Mouse (Mus musculus) MEL (cell line): ENCODE measurements around the gene Rftn2. TPM values are rescaled to one million over a fixed set of nuclear protein-coding genes. Genes with fewer than 3 reads are reported as not detected.

ENCODE experiments used
- DNase-seq: peaks from one replicate; pipeline ENCODE4 v3.0.0; 2011; ENCODE audit warnings: low read depth, low spot score
- H3K27ac ChIP-seq: 2 replicates; pipeline ENCODE4 v1.5.1; 2012; ENCODE audit warnings: low read depth, mild to moderate bottlenecking, control low read depth, low read length, moderate library complexity; ENCODE audit not compliant: control insufficient read depth
- H3K27me3 ChIP-seq, 2 experiments: fragments of 150-350 bp in 1 of 2; sonication (generic) in 1 of 2; 2 replicates each; pipeline ENCODE4 v1.6.1; 2012; ENCODE audit warnings: low read length in 2 of 2, mild to moderate bottlenecking in 2 of 2, improper control_type of control experiment in 1 of 2, moderate library complexity in 1 of 2; ENCODE audit not compliant: insufficient read depth in 2 of 2, control insufficient read depth in 1 of 2
- H3K36me3 ChIP-seq, 2 experiments: 2 replicates each; pipeline ENCODE4 v1.6.1; 2012 to 2014; ENCODE audit warnings: low read length in 2 of 2, improper control_type of control experiment in 1 of 2, inconsistent platforms in 1 of 2, mild to moderate bottlenecking in 1 of 2; ENCODE audit not compliant: insufficient read depth in 2 of 2, control insufficient read depth in 1 of 2
- H3K4me1 ChIP-seq, 2 experiments: fragments of 150-350 bp in 1 of 2; sonication (generic) in 1 of 2; 2 replicates each; pipeline ENCODE4 v1.6.1; 2012; ENCODE audit warnings: low read length in 2 of 2, improper control_type of control experiment in 1 of 2, mild to moderate bottlenecking in 1 of 2; ENCODE audit not compliant: insufficient read depth in 2 of 2, control insufficient read depth in 1 of 2
- H3K4me3 ChIP-seq, 2 experiments: fragments of 150-350 bp in 1 of 2; sonication (generic) in 1 of 2; 2 replicates each; pipeline ENCODE4 v1.5.1; 2012; ENCODE audit warnings: low read depth in 2 of 2, low read length in 2 of 2, mild to moderate bottlenecking in 2 of 2, moderate library complexity in 2 of 2, control low read depth in 1 of 2, improper control_type of control experiment in 1 of 2; ENCODE audit not compliant: control insufficient read depth in 1 of 2, insufficient read depth in 1 of 2
- H3K79me2 ChIP-seq: 2 replicates; pipeline ENCODE4 v1.6.1; 2012; ENCODE audit warnings: mild to moderate bottlenecking, low read length, moderate library complexity; ENCODE audit not compliant: control insufficient read depth, poor library complexity, insufficient read depth
- H3K9ac ChIP-seq: 2 replicates; pipeline ENCODE4 v1.6.1; 2012; ENCODE audit warnings: low read depth, mild to moderate bottlenecking, control low read depth, low read length, moderate library complexity; ENCODE audit not compliant: control insufficient read depth, poor library complexity, severe bottlenecking
- H3K9me3 ChIP-seq: fragments of 150-350 bp; sonication (generic); replicated peaks from 2 replicates; pipeline ENCODE4 v1.6.1; 2012; ENCODE audit warnings: mild to moderate bottlenecking, low read length, improper control_type of control experiment, moderate library complexity; ENCODE audit not compliant: insufficient read depth
- CHD2 ChIP-seq: IDR thresholded peaks from 2 replicates; pipeline ENCODE4 v1.6.1; 2011; ENCODE audit warnings: low read length, improper control_type of control experiment
- CTCF ChIP-seq, 3 experiments: IDR thresholded peaks in 2 of 3; conservative IDR thresholded peaks in 1 of 3; 2 replicates each; pipeline ENCODE4 v1.5.1; 2011 to 2012; ENCODE audit warnings: low read length in 3 of 3, low read depth in 2 of 3, mild to moderate bottlenecking in 2 of 3, improper control_type of control experiment in 1 of 3, inconsistent platforms in 1 of 3, mixed read lengths in 1 of 3, moderate library complexity in 1 of 3; ENCODE audit not compliant: control insufficient read depth in 1 of 3, insufficient read depth in 1 of 3, poor library complexity in 1 of 3, severe bottlenecking in 1 of 3
- ELF1 ChIP-seq: IDR thresholded peaks from 2 replicates; pipeline ENCODE4 v1.6.1; 2014; ENCODE audit warnings: low read depth, mild to moderate bottlenecking, inconsistent platforms, low read length, improper control_type of control experiment, moderate library complexity
- EP300 ChIP-seq, 2 experiments: IDR thresholded peaks; 2 replicates each; pipeline ENCODE4 v1.6.1; 2011; ENCODE audit warnings: improper control_type of control experiment in 2 of 2, low read length in 2 of 2, low read depth in 1 of 2, mild to moderate bottlenecking in 1 of 2
- GABPA ChIP-seq: IDR thresholded peaks from 2 replicates; pipeline ENCODE4 v1.6.1; 2012; ENCODE audit warnings: low read depth, mild to moderate bottlenecking, inconsistent platforms, low read length, improper control_type of control experiment, moderate library complexity
- GATA1 ChIP-seq: IDR thresholded peaks from 2 replicates; pipeline ENCODE4 v1.6.1; 2011; ENCODE audit warnings: low read depth, low read length, improper control_type of control experiment
- HCFC1 ChIP-seq: IDR thresholded peaks from 2 replicates; pipeline ENCODE4 v1.6.1; 2012; ENCODE audit warnings: low read depth, mild to moderate bottlenecking, inconsistent platforms, low read length, improper control_type of control experiment, moderate library complexity
- MAFK ChIP-seq: IDR thresholded peaks from 2 replicates; pipeline ENCODE4 v1.6.1; 2011; ENCODE audit warnings: low read depth, mild to moderate bottlenecking, low read length, improper control_type of control experiment, borderline replicate concordance
- MAZ ChIP-seq: IDR thresholded peaks from 2 replicates; pipeline ENCODE4 v1.6.1; 2012; ENCODE audit warnings: low read depth, mild to moderate bottlenecking, inconsistent platforms, low read length, improper control_type of control experiment
- MEF2A ChIP-seq: IDR thresholded peaks from 2 replicates; pipeline ENCODE4 v1.6.1; 2014; ENCODE audit warnings: low read depth, mild to moderate bottlenecking, inconsistent platforms, low read length, improper control_type of control experiment; ENCODE audit not compliant: poor library complexity, insufficient replicate concordance, severe bottlenecking; ENCODE audit errors: extremely low read depth
- MYB ChIP-seq: IDR thresholded peaks from 2 replicates; pipeline ENCODE4 v1.6.1; 2011; ENCODE audit warnings: mild to moderate bottlenecking, low read depth, low read length, improper control_type of control experiment
- MYC ChIP-seq: IDR thresholded peaks from 2 replicates; pipeline ENCODE4 v1.6.1; 2011; ENCODE audit warnings: low read depth, mild to moderate bottlenecking, low read length, improper control_type of control experiment, moderate library complexity
- NRF1 ChIP-seq: IDR thresholded peaks from 2 replicates; pipeline ENCODE4 v1.6.1; 2014; ENCODE audit warnings: low read depth, mild to moderate bottlenecking, inconsistent platforms, low read length, improper control_type of control experiment, moderate library complexity; ENCODE audit not compliant: poor library complexity, insufficient read depth, severe bottlenecking
- POLR2A ChIP-seq, 2 experiments: IDR thresholded peaks; 2 replicates each; pipeline ENCODE4 v1.6.1; 2011 to 2012; ENCODE audit warnings: low read length in 2 of 2, mild to moderate bottlenecking in 2 of 2, control low read depth in 1 of 2, improper control_type of control experiment in 1 of 2, low read depth in 1 of 2, moderate library complexity in 1 of 2; ENCODE audit not compliant: control insufficient read depth in 1 of 2, insufficient read depth in 1 of 2, poor library complexity in 1 of 2
- POLR2AphosphoS2 ChIP-seq: IDR thresholded peaks from 2 replicates; pipeline ENCODE4 v1.6.1; 2011; ENCODE audit warnings: low read length, improper control_type of control experiment
- RAD21 ChIP-seq: IDR thresholded peaks from 2 replicates; pipeline ENCODE4 v1.6.1; 2011; ENCODE audit warnings: mild to moderate bottlenecking, low read depth, low read length, improper control_type of control experiment
- RCOR1 ChIP-seq: IDR thresholded peaks from 2 replicates; pipeline ENCODE4 v1.6.1; 2012; ENCODE audit warnings: low read depth, mild to moderate bottlenecking, inconsistent platforms, low read length, improper control_type of control experiment
- SIN3A ChIP-seq: IDR thresholded peaks from 2 replicates; pipeline ENCODE4 v1.6.1; 2012; ENCODE audit warnings: low read length, improper control_type of control experiment, inconsistent platforms
- TAL1 ChIP-seq: IDR thresholded peaks from 2 replicates; pipeline ENCODE4 v1.6.1; 2012; ENCODE audit warnings: mild to moderate bottlenecking, inconsistent platforms, low read length, moderate library complexity, mixed read lengths
- TBP ChIP-seq: IDR thresholded peaks from 2 replicates; pipeline ENCODE4 v1.8.0; 2011; ENCODE audit warnings: low read depth, low read length, improper control_type of control experiment
- TCF12 ChIP-seq: IDR thresholded peaks from 2 replicates; pipeline ENCODE4 v1.6.1; 2014; ENCODE audit warnings: low read depth, mild to moderate bottlenecking, inconsistent platforms, low read length, improper control_type of control experiment, moderate library complexity
- USF2 ChIP-seq, 2 experiments: IDR thresholded peaks; 2 replicates each; pipeline ENCODE4 v1.6.1; 2011 to 2012; ENCODE audit warnings: improper control_type of control experiment in 2 of 2, low read length in 2 of 2, borderline replicate concordance in 1 of 2, inconsistent platforms in 1 of 2, low read depth in 1 of 2, mild to moderate bottlenecking in 1 of 2; ENCODE audit not compliant: insufficient read depth in 1 of 2
- ZC3H11A ChIP-seq: IDR thresholded peaks from 2 replicates; pipeline ENCODE4 v1.6.1; 2012; ENCODE audit warnings: low read depth, mild to moderate bottlenecking, inconsistent platforms, low read length, improper control_type of control experiment
- ZKSCAN1 ChIP-seq: IDR thresholded peaks from 2 replicates; pipeline ENCODE4 v1.6.1; 2012; ENCODE audit warnings: low read depth, mild to moderate bottlenecking, inconsistent platforms, low read length, improper control_type of control experiment, moderate library complexity
- ZNF384 ChIP-seq: IDR thresholded peaks from 2 replicates; pipeline ENCODE4 v1.6.1; 2012; ENCODE audit warnings: low read depth, mild to moderate bottlenecking, inconsistent platforms, low read length, improper control_type of control experiment
- polyA plus RNA-seq, 2 experiments: library from polyadenylated mRNA; stranded (reverse) in 1 of 2; unstranded in 1 of 2; fragments of >175 nt in 1 of 2; fragments of >200 nt in 1 of 2; gene quantifications; 2 replicates each; pipeline versions ENCODE4 v1.2.1 to v1.2.4; 2012; ENCODE audit warnings: low replicate concordance in 2 of 2, low read depth in 1 of 2; ENCODE audit not compliant: insufficient read length in 2 of 2, insufficient read depth in 1 of 2, missing spikeins in 1 of 2
- total RNA-seq: library from RNA; depleted of rRNA; stranded (reverse); fragments of 300-350 nt; gene quantifications from 2 replicates; pipeline ENCODE4 v1.2.3, GENCODE M21; 2012

Rftn2 gene
- total and polyA plus RNA-seq, 3 experiments: 0.01 TPM; not detected in 2

DNA sequence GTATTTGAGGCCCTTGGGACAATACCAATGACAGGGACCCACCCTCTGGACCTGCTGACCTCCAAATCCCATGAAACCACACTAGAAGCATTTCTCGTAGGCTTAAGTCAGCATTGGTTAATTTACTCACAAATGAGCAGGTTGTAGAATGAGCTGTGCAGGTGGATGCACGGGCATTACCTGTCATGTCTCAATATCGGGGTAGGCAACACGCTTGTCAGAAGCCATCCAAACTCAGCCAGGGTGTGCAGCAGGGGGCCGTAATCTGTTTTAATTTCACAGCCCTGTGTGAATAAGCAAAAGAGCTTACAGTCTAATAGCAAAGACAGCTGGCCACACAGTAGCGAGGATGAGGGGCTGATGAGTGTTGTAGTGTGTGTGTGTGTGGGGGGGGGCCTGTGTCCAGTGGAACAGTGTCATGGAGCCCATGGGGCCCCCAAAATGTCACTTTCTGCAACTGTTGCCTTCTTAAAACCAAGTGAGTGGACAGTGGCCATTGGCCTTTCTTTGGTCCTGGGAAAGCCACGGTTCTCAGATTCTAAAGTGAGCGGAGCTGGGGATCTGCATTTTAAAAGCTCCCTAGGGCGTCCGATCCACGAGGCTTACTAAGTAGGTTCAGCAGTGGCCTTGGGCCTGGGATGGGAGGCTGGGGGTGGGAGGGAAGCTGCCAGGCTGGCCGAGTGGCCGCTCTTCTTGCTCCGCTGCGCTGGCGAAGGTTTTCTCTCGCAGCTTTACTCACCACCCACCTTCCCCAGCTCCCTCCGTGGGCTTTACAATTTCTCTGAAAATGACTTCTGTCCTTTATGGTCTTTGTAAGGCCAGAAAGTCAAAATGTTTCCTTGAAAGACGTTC is 32.3 kb downstream of the Rftn2 start:
- no peak overlapping the region for H3K4me3 ChIP-seq
- no peak for TF ChIP-seq CHD2
- no peak for TF ChIP-seq ZKSCAN1
- TF ChIP-seq MYB: no peak
- no peak for TF ChIP-seq TBP
- no peak for TF ChIP-seq TAL1
- TF ChIP-seq ZC3H11A: no peak
- TF ChIP-seq POLR2A (IDR thresholded peaks at IDR 0.05; ENCODE audit: control insufficient read depth in 1 of 2, insufficient read depth in 1 of 2, low read depth in 1 of 2, low read length in 2 of 2, poor library complexity in 1 of 2): no peak
- no peak for TF ChIP-seq GABPA
- no peak for DNase-seq
- H3K36me3 ChIP-seq: peaks cover 0 to 3% of the 10 kb centered on the region in 2 experiments; a peak in 2 of 4 replicates
- H3K79me2 ChIP-seq: no peaks in the 10 kb centered on the region
- no peaks in the 10 kb centered on the region for H3K4me1 ChIP-seq
- H3K9me3 ChIP-seq: no peaks in the 10 kb centered on the region
- no peak overlapping the region for H3K27ac ChIP-seq
- H3K27me3 ChIP-seq: no peaks in the 10 kb centered on the region
- no peak overlapping the region for H3K9ac ChIP-seq

- H3K9ac ChIP-seq: no peak overlapping the region
- TF ChIP-seq GATA1: no peak
- TF ChIP-seq MYC: no peak
- no peak for TF ChIP-seq ELF1
- TF ChIP-seq CTCF (IDR thresholded peaks at IDR 0.05 in 2 of 3, conservative IDR thresholded peaks at IDR 0.05 in 1 of 3; ENCODE audit: control insufficient read depth in 1 of 3, insufficient read depth in 1 of 3, low read depth in 2 of 3, low read length in 3 of 3, poor library complexity in 1 of 3, severe bottlenecking in 1 of 3): no peak
- TF ChIP-seq ZNF384: no peak
- TF ChIP-seq HCFC1: no peak
- TF ChIP-seq MEF2A: no peak
- TF ChIP-seq POLR2AphosphoS2: no peak
- TF ChIP-seq MAFK: no peak
- TF ChIP-seq USF2 (IDR thresholded peaks at IDR 0.05; ENCODE audit: borderline replicate concordance in 1 of 2, insufficient read depth in 1 of 2, low read depth in 1 of 2, low read length in 2 of 2): no peak
- TF ChIP-seq MAZ: no peak
- no peak for TF ChIP-seq MYB
- TF ChIP-seq NRF1: no peak
- no peak for TF ChIP-seq SIN3A
- no peak for TF ChIP-seq RCOR1
- TF ChIP-seq RAD21: no peak
- TF ChIP-seq GABPA: no peak
- TF ChIP-seq EP300 (IDR thresholded peaks at IDR 0.05; ENCODE audit: low read depth in 1 of 2, low read length in 2 of 2): no peak
- no peak for TF ChIP-seq TCF12
- H3K4me3 ChIP-seq: no peak overlapping the region
- DNase-seq: no peak
- H3K27ac ChIP-seq: no peak overlapping the region
- no peaks in the 10 kb centered on the region for H3K79me2 ChIP-seq
- peaks cover 0 to 3% of the 10 kb centered on the region in 2 experiments; a peak in 2 of 4 replicates for H3K36me3 ChIP-seq
- H3K4me1 ChIP-seq: no peaks in the 10 kb centered on the region
- no peaks in the 10 kb centered on the region for H3K27me3 ChIP-seq
- no peaks in the 10 kb centered on the region for H3K9me3 ChIP-seq
Observed at GRCm38 (mm10) chr1:55193316-55193715, 33.3 kb downstream of the Rftn2 start.
